Comparison of ENCODE assay signal across 26 mouse cellular contexts in the genomic region with DNA sequence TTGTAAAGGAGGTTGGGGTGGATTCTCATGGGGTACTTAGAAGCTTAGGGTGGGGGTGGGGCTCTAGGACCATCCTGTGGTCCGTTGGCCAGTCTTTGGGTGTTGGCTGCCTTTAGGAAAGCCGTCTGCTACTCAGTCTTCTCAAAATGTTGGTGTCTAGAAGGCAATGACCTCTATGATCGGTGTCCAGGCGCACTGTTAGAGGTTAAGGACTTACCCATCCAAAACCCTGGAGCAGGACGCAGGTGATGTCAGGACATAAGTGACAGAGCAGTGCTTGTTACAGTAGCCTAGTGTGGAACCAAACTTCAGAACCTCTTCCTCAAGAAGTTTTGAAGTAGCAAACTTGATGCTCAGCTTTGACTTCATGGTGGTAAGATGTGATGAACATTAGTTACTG.
"Had no signal": no experiment of that assay in that cellular context is flagged by ENCODE, and none has a peak within 500 bp of the region (broad histone marks: within the 10 kb centered on the region; RNA-seq: fewer than 3 reads in every experiment).

No protein-coding gene starts in this region.

- ATAC-seq: hindbrain, embryonic 16.5 days; inflammation-experienced regulatory T-cells, adult 6 months; intestine, embryonic 15.5 days; intestine, postnatal 0 days had no signal

- H3K9ac ChIP-seq: heart, embryonic 12.5 days; hindbrain, embryonic 12.5 days; hindbrain, embryonic 14.5 days; intestine, embryonic 15.5 days; limb, embryonic 12.5 days; liver, embryonic 13.5 days had no signal

- H3K4me3 ChIP-seq: gastrocnemius, adult 2 months; heart, adult 2 months; heart, embryonic 12.5 days; hindbrain, embryonic 10.5 days; hindbrain, embryonic 12.5 days; intestine, embryonic 15.5 days; layer of hippocampus, adult 2 months; left cerebral cortex, adult 2 months; limb, embryonic 12.5 days; liver, embryonic 13.5 days had no signal

- H3K36me3 ChIP-seq: heart, embryonic 12.5 days; hindbrain, embryonic 10.5 days; hindbrain, embryonic 12.5 days; intestine, embryonic 15.5 days; limb, embryonic 12.5 days; liver, embryonic 13.5 days had no signal

- H3K27ac ChIP-seq: gastrocnemius, adult 2 months; heart, adult 2 months; hindbrain, embryonic 10.5 days; hindbrain, embryonic 12.5 days; hindbrain, embryonic 14.5 days; intestine, embryonic 15.5 days; layer of hippocampus, adult 2 months; left cerebral cortex, adult 2 months; limb, embryonic 12.5 days; liver, embryonic 13.5 days had no signal

- H3K9me3 ChIP-seq: hindbrain, embryonic 10.5 days; hindbrain, embryonic 12.5 days; intestine, embryonic 15.5 days; limb, embryonic 12.5 days; liver, embryonic 13.5 days had no signal

- H3K27me3 ChIP-seq: heart, embryonic 12.5 days; hindbrain, embryonic 12.5 days; intestine, embryonic 15.5 days; limb, embryonic 12.5 days; liver, embryonic 13.5 days had no signal

- H3K4me1 ChIP-seq: hindbrain, embryonic 12.5 days; intestine, embryonic 15.5 days; liver, embryonic 13.5 days had no signal

- H3K4me2 ChIP-seq: heart, embryonic 12.5 days; hindbrain, embryonic 12.5 days; hindbrain, embryonic 14.5 days; intestine, embryonic 15.5 days; limb, embryonic 12.5 days; liver, embryonic 11.5 days; liver, embryonic 13.5 days had no signal

- DNase-seq: gastrocnemius, adult 2 months; gastrocnemius, postnatal 10 days; gastrocnemius, postnatal 25 days; heart, adult 2 months; heart, postnatal 10 days; heart, postnatal 4 days; kidney, adult 18-20 months; kidney, adult 8-10 months; kidney, postnatal 10 days; kidney, postnatal 25 days; kidney, postnatal 4 days; left cerebral cortex, postnatal 4 days; liver; liver, embryonic 13.5 days had no signal
